In the genomic region with DNA sequence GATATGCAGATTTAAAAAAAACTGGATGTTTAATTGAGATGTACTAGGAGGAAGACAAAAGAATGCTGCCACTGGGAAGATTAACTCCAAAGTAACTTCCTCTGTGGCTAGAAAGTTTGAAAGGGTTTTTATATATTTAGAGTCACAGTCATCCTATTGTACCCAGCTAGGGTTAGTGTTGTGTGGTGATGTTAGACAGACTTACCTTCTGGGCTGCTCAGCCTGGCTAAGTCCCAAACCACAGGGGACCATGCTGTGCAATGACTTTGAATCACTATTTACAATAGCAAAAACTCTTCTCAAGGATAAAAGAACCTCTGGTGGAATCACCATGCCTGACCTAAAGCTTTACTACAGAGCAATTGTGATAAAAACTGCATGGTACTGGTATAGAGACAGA, we compare ENCODE assay signal across 20 mouse cellular contexts.
DNase-seq lines count a peak whose midpoint lies in the region; ATAC-seq lines count a peak whose summit lies in the region.
"Had no signal": no experiment of that assay in that cellular context is flagged by ENCODE, and none has a peak within 500 bp of the region (broad histone marks: within the 10 kb centered on the region; RNA-seq: fewer than 3 reads in every experiment).

No protein-coding gene starts in this region.

- DNase-seq in Muller cell, postnatal 12 days (ENCODE audit: inconsistent ontology term), result peak; percentile 2
- no peak for DNase-seq in right cerebral cortex, adult 18-20 months
- no peak for DNase-seq in right cerebral cortex, postnatal 10 days (ENCODE audit: low spot score in 2 of 2)
- DNase-seq: adrenal gland, adult 2 months; adrenal gland, adult 8-10 months; adrenal gland, postnatal 10 days; adrenal gland, postnatal 14 days; adrenal gland, postnatal 25 days; adrenal gland, postnatal 36 days; B cell, adult 2 months; cerebellum, adult 11 months; cerebellum, adult 11-12 months; cerebellum, adult 18-20 months; cerebellum, adult 2 months; cerebellum, adult 8-10 months had no signal

- ATAC-seq in common myeloid progenitor, adult 5-6 weeks (replicated peaks; ENCODE audit: low read depth, poor library complexity, severe bottlenecking), result peak; percentile 52; the same call in 1 of the 2 replicates
- ATAC-seq in hematopoietic stem cell, adult 5-6 weeks (replicated peaks in 1 of 2; ENCODE audit: insufficient read depth in 1 of 2, low FRiP score in 2 of 2, low TSS enrichment in 1 of 2, low read depth in 1 of 2, poor library complexity in 2 of 2, severe bottlenecking in 2 of 2), result peak; percentile 64 to 89; a peak in 3 of 4 replicates
- ATAC-seq in activated CD4-positive, CD25-positive, alpha-beta regulatory T cell, adult 4 months, result no peak
- ATAC-seq: CD4-positive, CD25-positive, alpha-beta regulatory T cell, adult 4 months; Patski had no signal
